Mouse (Mus musculus): ENCODE measurements around the gene Gli2. TPM values are rescaled to one million over a fixed set of nuclear protein-coding genes. Genes with fewer than 3 reads are reported as not detected.

Gene Gli2
- total RNA-seq, 4 experiments from 2014 or later = 3.7 to 7.0 (median 5.0) TPM

DNA sequence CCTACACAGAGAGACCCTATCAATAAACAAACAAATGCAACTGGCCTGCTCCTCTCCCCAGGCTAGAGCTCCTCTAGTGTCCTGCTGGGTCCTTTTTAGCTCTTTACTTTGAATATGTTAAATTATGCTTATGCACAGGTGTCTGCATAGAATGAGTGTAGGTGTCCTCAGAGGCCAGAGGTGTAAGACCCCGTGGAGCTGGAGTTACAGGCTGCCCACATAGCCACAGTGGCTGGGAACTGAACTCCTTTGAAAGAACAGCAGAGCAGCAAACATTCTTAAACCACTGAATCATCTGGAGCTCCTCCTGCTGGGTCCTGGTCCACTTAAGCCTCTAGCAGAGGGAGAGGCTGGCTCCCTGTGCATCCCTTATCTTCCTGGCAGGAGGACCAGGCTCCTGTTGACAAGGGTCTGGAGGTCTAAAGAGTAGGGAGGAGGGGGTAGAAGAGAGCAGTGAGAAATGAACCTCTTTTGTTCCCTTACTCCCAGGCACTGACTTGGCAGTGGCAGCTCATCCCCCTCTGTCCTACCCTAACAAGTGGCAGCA is 49.5 kb downstream of the Gli2 start:
- DNase-seq (ENCODE audit: low spot score in 2 of 2) = no peak

DNA sequence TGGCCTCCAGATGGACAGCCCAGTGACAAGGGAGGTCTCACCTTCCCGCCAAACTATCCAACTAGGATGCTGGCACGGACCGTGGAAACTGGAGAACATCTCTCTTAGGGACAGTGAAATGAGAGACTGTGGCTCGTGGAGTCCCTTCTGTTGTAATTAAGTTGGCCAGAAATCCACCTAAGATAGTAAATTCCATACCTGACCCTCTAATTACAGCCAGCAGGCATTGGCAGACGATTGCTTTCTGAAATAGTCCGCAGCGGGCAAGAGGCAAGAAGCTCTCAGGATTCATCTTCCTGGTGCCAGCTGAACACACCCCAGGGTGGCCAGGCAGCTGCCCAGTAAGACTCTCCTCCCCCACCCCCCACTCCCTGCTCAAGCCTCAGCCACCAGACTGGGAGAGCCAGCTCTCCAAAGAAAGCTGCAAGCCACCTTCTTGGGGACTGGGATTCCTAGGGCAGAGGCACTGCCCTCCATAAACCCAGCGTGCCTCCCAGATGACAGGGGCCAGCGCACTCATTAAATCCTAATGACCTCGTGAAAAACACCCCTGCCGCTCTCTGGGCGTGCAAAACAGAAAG is 51.9 kb downstream of the Gli2 start:
- no peak for DNase-seq (ENCODE audit: low spot score in 2 of 2)

DNA sequence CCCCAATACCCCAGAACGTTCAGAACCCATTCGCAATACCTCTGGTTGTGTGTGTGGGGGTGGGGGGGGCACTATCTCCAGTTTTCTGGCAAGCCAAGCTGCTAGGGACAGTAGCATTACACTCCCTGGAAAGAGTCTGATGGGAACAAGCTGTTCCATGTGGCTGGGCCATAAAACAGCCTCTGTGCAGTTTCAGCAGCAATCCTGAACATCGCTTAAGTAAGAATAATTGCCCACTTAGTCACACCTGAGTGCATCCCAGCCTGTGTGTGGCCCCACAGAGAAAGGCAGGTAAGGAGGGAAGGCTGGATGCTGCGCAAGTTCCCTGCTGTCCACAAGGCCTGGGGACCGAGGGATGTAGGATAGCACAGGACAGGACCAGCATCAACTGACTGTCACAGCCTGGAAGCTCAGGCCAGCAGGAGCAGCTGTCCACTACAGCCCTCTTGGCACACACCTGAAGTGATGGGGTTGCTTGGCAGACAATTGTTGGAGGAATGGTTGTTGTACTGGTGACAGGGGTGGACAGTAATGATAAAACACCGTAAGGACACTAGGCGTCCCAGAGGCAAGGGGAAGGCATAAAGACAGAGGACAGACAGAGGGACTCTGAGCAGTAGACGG is 58.8 kb downstream of the Gli2 start:
- DNase-seq (ENCODE audit: low spot score in 2 of 2) = no peak

DNA sequence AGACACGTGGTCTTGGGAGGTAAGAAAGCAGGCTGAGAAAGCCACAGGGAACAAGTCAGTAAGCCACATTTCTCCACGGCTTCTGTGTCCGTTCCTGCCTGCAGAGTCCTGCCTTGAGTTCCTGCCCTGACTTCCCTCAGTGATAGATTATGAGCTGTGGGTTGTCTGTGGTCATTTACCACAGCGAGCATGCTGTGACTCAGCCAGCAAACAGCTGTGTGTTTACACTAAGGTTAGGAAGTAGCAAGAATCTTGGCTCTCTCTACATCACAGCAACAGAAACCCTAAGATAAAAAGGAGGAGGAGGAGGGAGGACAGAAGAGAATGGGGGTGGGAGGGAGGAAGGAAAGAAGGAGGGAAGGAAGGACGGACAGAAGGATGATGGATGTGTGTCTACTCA is 59.6 kb downstream of the Gli2 start:
- no peak for DNase-seq (ENCODE audit: low spot score in 2 of 2)

DNA sequence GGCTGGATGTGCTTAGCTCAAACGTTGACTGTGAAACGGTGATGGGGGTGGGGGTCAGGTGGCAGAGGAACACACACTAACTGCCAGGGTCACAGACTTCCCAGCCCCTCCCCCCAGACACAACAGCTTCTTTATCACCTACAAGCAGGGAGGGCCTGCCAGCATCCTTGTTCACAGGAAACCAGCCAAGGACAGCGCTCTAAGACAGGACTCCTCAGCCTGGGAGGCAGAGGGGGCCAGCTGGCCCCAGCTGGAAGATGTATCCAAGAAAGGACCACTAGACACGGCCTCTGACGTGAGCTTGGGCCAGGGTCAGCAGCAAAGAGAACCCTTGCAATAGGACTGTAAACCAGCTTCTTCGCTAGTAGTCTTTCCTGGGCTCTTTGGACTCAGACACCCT is 65.1 kb downstream of the Gli2 start:
- no peak for DNase-seq (ENCODE audit: low spot score in 2 of 2)

DNA sequence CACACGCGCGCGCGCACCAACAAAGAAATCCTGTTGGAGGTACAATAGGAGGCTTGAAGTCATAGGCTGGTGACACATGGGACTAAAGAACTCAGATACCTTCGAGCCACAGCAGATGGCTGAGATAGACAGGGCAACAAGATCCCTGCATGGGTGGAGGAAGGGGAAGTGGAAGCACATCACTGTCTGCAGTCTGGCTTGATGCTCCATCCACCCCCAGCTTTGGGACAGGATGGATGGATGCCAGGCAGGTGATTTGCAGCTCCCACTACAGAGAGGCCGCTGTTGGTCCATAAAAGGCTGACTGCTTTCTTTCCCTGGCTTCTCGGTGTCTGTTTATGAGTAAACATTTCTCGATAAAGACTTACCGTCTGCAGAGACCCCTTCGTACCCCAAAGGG is 65.9 kb downstream of the Gli2 start:
- DNase-seq (ENCODE audit: low spot score in 2 of 2) = no peak

DNA sequence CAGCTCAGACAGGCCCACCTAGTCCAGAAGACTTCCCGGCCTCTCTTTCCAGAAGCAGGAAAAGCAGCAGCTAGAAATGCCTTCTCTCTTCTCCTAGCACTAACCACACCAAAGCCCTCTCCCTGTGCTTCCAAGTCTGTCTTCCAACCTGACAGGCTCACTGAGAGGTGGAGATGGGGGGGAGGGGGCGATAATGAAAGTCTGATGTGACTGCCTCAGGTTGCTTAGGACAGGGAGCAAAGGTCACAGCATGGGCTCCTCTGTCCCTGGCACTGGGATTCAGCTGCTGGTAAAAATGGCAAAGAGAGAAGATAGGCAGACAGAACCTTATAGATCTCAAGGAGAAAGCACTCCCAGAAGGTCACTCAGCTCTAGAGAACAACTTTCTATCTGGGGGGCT is 70.0 kb downstream of the Gli2 start:
- DNase-seq (ENCODE audit: low spot score in 2 of 2) = no peak

DNA sequence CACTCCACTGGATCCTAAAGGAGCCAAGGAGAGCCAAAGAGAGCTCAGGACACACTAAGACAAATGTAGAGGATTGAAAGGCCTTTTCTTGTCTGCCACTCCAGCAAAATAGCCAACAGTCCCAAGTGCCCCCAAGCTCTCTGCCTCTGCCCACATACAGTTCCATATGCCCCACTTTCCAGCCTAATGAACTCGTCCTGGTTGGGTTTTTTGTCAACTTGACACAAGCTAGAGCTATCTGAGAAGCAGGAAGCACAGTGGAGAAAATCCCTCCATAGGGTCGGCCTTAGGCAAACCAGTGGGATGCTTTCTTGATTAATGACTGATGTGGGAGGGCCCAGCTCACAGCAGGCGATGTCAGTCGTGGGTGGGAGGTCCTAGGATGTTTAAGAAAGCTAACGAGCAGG is 70.6 kb downstream of the Gli2 start:
- DNase-seq (ENCODE audit: low spot score in 2 of 2) = no peak

DNA sequence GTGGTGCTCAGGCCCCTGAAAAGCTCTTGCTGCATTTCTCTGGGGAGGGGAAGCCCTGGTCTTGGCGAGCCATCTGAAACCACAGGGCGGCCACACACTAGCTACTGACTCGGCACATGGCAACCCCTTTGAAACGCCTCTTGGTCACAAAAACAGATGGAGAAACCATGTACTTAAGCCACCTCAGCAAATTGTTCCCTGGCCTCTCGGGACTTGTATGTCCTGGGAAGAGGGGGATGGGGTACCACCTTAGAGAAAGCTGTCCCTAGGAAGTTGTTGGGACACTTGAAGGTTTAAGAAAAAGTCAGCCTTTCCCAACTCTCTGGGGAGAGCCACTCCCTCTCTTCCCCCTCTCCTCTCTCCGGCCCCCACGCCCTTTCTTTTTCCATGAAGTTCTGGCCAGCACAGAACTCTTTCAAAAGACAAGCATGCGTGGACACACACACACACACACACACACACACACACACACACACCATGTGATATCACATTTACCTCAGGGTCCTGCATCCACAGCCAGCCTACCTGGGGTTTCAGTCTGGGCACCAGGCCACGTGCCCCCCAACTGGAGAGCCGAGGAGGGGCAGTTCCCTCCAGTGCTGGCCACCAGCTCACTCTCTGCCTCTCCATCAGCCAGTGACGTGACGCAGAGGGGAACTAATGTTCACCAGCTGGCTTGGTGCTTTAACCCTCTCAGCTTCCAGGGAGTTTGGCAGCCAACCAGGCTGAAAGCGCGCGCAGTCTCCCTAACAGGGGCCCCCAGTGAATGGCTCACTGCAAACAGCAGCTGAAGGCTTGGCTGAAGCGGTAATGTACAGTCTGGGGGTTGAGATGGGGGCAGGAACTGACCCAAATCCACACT is 71.2 kb downstream of the Gli2 start:
- DNase-seq (ENCODE audit: low spot score in 2 of 2) = peak; percentile 25 to 41

DNA sequence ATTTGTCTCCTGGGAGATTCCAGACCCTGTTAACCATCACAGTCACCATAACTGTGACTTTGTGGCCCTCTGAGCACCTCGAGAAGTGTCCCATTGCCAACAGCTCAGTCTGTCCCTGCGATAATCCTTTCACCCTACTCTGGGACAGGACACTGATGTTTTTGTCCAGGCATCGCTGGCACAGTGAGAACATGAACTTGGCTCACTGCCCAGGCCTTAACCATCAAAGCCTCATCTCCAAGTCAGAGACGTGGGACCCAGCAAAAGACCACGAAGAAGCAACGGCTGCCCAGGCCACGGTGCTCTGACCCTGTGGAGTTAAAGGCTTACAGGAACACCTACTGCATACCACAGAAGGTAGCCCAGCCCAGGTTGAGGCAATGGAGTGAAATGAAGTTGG is 72.8 kb downstream of the Gli2 start:
- peak in 1 of 2 experiments; percentile 24 for DNase-seq (ENCODE audit: low spot score in 2 of 2)

DNA sequence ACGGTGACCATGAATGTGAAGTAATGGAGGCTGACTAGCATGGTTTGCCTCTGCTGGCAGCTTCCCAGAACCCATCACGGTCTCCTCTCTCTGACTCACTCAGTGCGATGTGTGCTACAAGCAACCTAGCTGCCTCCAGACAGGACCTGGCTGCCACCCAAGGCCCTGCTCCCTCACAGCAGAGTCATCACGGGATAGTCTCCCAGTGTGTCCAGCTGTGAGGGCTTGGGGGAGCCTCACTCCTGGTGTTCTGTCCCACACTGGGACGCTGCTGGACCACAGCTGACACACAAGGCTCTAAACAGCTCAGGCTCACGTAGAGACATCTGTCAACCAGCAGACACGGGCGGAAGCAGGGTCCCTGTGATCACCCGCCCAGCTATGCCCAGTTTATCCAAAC is 76.8 kb downstream of the Gli2 start:
- DNase-seq (ENCODE audit: low spot score in 2 of 2) = peak; percentile 27 to 29

DNA sequence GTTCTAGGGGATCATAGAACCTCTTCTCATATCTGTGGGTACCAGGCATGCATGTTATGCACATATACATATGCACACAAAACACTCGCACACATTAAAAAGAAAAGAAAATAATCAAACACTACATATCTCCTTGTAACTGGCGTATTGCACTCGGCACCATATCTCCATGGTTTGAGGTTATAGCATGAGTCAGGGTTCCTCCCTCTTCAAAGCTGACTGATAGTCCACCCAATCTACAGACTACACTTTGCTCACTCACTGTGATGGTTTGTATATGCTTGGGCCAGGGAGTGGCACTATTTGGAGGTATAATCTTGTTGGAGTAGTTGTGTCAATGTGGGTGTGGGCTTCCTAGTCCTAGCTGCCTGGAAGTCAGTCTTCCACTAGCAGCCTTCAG is 78.0 kb downstream of the Gli2 start:
- no peak for DNase-seq (ENCODE audit: low spot score in 2 of 2)

DNA sequence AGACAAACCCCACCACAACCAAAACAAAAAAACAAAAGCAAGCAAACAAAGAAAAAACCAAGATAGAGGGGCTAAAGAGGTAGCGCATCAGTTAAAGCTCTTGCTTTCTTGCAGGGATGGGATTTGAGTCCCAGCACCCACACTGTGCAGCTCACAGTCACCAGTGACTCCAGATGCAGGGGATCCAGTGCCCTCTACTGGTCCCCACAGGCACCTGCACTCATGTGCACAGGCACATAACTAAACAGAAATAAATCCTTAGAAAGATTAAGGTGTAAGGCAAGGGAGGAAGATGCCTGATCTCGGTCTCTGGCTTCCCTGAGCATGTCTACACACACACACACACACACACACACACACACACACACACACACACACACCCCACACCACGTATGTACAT is 83.4 kb downstream of the Gli2 start:
- no peak for DNase-seq (ENCODE audit: low spot score in 2 of 2)

DNA sequence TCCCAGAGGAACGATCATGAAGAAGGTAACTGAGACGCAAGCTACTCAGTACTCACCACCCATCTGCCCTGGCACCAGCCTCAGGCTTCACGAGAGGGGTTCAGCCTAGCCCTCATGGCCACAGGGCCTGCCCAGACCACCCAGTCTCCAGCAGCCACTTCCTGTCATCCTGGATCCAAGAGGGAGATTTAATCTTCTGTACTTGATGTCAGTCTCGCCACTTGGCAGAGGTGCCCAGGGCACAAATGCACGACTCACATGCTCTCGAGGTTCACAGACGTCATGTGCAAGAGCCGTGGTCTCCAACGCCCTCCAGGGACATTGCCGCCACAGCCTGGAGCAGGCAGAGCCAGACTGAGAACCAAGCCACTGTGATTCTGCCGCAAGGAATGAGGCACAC is 84.0 kb downstream of the Gli2 start:
- no peak for DNase-seq (ENCODE audit: low spot score in 2 of 2)

DNA sequence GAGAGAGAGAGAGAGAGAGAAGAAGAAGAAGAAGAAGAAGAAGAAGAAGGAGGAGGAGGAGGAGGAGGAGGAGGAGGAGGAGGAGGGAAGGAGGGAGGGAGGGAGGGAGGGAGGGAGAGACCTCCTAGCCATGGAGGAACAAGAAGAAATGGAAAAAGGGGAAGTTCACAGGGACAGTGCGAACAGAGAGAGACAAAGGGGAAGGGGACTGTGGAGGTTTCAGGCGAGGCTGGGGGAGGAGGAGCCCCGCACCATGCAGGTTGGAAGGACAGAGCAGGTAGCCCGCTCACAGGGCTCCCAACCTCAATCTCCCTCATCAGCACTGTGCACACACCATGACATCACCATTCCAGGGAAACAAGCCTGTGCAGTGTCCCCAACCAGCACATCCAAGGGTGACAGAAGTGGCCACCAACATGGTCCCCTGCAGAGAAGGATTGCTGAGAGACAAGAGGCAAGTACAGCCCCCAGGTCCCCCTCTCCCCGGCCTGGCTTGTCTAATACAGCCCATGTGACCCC is 84.7 kb downstream of the Gli2 start:
- no peak for DNase-seq (ENCODE audit: low spot score in 2 of 2)

DNA sequence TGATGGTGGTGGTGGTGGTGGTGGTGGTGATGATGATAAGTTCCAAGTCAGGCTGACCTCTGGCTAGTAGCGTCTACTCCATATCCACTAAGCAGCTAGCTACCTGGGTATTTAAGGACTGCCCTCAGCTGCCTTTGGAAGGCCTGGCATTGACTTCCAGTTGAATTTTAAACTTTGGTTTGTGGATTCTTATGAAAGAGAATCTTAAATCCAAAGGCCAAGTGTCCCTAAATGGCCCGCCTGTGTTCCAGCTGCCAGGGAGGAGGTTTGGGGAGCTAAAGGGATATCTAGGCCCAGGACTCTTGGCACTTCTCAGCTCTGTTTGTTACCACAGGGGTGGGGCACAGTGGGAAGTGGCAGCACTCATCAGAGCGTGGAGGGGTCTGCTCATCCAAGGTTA is 85.4 kb downstream of the Gli2 start:
- no peak for DNase-seq (ENCODE audit: low spot score in 2 of 2)

DNA sequence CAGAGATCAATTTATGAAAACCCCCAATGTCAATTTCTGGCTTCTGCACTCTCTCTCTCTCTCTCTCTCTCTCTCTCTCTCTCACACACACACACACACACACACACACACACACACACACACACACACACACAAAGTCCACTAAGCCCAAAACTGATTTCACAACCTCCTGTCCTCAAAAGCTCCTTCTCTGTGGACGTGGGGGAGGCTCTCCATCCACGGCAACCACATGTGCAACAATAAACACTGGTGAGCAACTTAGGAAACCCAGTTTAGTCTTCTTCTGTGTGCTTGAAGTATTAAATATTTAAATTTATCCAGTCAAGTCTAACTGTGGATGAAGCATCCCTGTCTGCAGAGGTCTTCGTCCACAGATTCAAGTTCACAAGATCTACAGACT is 86.1 kb downstream of the Gli2 start:
- DNase-seq (ENCODE audit: low spot score in 2 of 2) = no peak

DNA sequence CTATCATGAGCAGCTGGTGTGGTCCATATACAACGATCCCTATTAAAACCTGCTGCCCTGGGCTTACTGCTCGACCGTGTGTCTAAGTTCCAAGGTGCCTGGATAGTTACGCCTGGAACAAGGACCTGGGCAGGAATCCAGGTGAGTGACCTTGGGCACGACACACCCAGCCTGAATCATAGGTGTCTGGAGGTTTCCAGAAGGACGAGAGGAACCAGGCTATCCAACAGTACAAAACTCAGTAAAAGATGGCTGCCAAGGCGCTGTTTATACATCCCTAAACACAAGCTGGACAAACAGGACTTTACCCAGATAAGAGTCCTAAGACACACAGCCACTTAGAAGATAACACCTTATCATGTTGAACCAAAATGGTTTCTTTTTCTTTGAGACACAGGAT is 94.8 kb downstream of the Gli2 start:
- no peak for DNase-seq (ENCODE audit: low spot score in 2 of 2)

DNA sequence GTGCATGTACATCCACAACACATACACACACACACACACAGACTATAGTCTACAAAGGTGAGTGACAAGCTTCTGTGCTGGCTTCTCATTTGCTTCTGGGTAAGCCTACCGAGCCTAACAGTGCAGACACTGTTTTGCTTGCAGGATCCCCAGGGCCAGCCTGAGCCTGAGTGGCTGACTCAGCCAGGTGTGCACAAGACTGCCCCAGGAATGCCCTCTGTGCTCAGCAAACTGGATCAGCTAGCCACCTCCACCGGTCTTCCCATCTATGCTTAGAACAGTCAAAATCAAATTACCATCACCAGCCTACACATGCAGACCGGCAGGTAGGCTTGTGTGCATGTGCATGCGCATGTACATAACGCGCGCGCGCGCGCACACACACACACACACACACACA is 97.6 kb downstream of the Gli2 start:
- no peak for DNase-seq (ENCODE audit: low spot score in 2 of 2)

DNA sequence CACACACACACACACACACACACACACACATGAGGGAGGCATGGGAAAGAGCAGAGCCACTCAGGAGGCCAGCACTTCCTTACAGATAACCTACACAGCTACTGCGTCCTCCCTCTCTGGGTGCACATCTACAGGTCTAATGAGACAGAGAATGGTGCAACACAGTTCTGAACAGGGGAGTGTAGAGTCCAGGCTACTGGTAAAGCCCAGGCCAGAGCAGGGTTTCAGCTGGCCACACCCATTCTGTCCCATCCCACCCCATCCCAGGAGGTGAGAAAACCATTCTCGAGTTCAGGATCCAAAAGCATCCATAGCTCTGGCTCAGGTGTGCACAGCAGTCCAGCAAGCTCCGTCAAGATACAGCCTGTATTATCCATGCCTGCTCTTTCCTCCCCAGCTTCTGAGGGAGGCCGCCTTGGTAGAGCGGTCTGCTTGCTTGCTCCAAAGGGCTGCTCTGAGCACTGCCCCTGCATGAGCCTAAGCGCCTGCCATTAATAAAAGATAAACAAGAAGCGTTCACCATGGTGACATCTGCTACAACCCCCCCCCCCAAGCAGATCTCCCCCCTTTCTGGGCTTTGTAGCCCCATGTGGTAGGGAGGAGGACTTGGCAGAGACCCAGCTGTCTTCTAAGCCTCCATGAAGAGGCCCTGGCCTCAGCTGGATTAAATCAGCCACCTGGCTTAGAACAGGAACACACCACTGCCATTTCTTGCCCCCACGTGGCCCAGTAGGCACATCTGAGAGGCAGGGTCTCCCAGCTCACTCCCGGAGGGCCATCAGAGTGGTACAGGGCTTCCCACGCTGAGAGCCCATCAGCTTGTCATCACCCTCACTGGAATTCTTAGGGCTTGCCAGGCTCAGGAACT is 98.8 kb downstream of the Gli2 start:
- DNase-seq (ENCODE audit: low spot score in 2 of 2) = peak; percentile 14 to 47

DNA sequence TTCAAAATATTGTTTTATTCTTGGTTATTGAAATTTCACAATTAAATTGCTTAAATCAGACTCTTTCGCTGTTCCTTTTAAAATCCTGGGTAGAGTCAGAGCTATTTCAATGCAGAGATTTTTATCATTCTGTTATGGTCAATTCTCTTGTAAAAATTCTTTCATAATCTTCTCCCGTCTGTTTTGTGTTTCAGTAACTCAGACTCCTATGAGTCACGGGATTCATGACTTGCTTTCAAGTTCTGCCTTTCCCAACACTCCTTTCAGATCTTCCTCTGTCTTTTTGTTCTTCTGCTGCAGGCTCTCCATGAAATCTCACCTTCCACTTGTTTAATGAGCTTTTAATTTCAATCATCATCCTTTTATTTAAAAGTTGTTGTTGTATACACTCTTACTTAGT is 100.4 kb downstream of the Gli2 start:
- no peak for DNase-seq (ENCODE audit: low spot score in 2 of 2)

Data from layer of hippocampus, adult 8-10 months (tissue).